Mouse (Mus musculus): ENCODE results near the gene Pdk2.

Gene Pdk2

GRCm38 (mm10) chr11:95026849-95027248, 14.3 kb downstream of the Pdk2 start:
- no peak for DNase-seq (ENCODE audit: low spot score in 2 of 2)

- no peak for DNase-seq (ENCODE audit: low spot score in 2 of 2)
Measured at GRCm38 (mm10) chr11:95026090-95026542, 15.0 kb downstream of the Pdk2 start.

GRCm38 (mm10) chr11:95025227-95026012, 15.7 kb downstream of the Pdk2 start:
- no peak for DNase-seq (ENCODE audit: low spot score in 2 of 2)

- no peak for DNase-seq (ENCODE audit: low spot score in 2 of 2)
Measured at GRCm38 (mm10) chr11:95024439-95025184, 16.5 kb downstream of the Pdk2 start.

DNA sequence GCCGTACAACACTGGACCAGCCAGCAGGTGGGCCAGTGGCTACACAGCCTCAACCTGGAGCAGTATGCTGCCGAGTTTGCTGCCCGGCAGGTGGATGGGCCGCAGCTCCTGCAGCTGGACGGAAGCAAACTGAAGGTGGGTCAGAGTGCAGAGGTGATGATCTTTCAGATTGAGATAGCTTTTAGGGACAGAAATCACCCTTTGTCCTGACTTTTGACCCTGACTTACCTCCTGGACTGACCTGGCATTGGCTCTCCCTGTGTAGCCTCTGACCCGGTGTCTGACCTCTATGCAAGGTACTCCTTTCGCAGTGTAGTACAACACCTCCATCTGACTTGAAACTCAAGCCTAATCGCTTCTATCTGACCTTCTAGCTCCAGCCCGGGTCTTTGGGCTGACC, 17.7 kb downstream of the Pdk2 start:
- no peak for DNase-seq (ENCODE audit: low spot score in 2 of 2)

DNA sequence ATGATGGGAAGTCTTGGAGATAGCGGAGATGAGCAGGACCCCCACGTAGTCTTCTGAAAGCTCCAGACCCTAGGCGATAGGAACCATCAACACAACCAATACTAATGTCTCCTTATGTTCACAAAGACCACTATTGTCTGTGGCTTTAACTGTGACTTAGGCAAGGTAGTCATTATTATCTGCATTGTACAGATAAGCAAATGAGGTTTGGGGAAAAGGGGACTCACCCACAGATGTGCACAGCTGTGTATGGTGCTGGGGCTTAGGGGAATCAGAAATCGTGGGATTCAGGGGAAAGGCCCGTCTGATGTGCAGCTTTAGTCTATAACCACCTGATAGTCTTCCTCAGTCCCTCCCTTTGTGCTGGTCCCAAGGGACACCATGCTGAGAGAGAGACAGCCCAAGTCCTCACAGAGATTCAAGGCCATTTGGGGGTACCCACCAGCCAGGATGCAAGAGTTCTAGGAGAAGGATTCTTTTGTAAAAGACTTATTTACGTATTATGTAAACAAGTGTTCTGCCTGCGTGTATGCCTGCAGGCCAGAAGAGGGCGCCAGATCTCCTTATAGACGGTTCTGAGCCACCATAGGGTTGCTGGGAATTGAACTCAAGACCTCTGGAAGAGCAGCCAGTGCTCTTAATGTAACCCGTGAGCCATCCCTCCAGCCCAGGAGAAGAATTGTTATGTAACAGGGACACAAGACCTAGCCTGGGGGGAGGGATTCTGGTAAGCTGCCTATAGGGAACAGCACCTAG, 18.7 kb downstream of the Pdk2 start:
- no peak for DNase-seq (ENCODE audit: low spot score in 2 of 2)

DNA sequence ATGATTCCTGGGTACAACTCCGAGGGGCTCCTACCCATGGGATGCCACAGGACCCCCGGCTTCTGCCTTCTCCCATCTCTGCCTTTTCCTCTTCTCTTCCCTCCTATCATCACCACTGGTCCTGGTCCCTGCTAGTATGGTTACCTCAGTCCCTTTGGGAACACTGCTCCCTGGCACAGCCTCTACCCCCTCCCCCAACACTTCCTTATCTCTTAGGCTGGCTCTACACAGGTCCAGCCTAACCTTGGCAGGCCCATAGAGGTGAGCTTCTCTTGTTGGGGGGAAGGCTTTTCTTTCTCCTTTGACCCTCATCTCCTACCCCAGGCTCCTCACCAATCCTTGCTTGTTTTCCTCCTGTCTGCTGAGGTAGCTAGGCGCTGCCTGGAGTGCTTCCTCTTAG, 25.7 kb downstream of the Pdk2 start:
- DNase-seq (ENCODE audit: low spot score in 2 of 2) = no peak

GRCm38 (mm10) chr11:95012487-95012886, 28.7 kb downstream of the Pdk2 start:
- no peak for DNase-seq (ENCODE audit: low spot score in 2 of 2)

DNA sequence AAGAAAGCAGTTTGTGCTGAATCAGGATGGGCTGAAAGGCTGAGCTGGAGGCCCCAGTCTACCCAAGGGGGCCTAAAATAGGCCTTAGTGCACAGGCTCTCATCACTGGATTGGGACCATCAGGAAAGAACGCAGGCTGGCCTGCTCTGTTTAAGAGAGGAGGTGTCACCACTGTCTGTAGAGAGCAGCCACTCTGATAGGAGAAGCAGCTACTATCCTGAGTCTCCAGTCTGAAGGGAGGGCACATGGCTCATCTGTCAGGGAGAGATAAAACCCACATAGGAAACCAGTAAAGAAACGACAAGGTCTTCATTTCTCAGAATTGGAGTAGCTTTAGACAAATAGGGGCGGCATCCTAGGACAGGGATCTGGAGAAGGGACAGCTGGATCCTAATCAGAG, 29.1 kb downstream of the Pdk2 start:
- DNase-seq (ENCODE audit: low spot score in 2 of 2) = peak; percentile 80 to 86

DNA sequence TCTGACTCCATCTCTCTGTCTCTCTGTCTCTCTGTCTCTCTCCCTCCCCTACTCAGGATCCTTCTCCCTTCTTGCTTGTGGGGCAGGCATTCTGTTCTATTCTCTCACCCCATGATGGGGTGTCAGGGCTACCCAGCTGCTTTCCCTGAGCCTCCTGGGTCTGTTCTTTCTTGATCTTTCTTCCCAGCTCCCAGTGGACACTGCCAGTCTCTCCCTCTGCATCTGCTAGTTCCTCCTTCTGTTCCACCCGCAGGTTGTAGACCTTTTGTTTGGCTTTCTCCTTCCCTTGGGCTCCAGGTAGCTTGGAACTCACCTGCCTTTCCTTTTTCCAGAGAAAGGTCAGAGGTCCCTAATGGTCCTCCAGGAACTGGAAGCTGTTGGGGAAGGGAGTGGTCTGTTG, 29.7 kb downstream of the Pdk2 start:
- DNase-seq (ENCODE audit: low spot score in 2 of 2) = no peak

- DNase-seq (ENCODE audit: low spot score in 2 of 2) = peak in 1 of 2 experiments; percentile 50
Measured at GRCm38 (mm10) chr11:95010841-95011403, 30.2 kb downstream of the Pdk2 start.

DNA sequence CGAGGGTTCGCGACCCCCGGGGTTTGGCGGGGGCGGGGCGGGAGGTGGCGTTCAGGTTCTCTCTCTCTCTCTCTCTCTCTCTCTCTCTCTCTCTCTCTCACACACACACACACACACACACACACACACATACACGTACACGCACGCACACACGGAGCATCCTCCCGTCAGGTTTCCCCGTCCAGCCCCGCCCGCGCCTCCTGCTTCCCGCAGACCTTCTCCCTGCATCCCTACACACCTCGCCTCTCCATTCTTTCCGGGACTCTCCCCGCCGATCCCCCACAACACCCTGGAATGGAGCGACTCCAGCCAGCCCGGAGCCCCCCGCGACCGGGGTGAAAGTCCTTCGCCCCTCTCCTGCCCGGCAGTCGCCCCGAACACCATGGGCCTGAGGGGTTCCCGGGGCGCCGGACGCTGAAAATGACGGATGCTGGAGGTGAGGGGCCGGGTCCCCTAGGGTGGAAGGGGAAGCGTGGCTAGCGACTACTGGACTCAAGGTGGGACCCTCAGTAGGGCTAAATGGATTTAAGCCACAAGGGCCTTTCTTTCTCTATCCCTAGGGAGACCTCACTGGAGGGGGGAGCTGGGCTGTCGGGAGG, 30.9 kb downstream of the Pdk2 start:
- peak; percentile 60 to 84 for DNase-seq (ENCODE audit: low spot score in 2 of 2)

DNA sequence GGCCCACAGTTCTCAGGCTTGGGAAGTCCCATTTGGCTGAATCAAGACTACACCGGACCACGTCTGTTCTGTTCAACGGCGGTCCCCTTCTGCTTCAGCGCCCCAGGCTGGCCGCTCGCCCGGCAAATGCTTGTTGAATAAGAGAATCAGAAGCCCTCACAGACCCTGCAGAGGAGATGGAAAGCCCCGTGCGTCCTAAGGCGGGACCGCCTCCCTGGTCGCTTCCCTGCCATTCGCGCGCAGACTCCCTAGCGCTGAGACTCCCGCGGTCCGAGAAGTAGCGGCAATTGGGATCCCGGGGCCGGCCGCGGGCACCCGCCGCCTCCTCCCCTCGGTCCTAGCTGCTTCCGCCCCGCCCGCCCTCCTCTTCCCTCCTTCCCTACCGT, 31.5 kb downstream of the Pdk2 start, which contains the start of gene Samd14:
Gene Samd14 (plus strand): TSS at position 251 of the 386 bp plus-strand sequence.
- peak; percentile 70 to 84 for DNase-seq (ENCODE audit: low spot score in 2 of 2)

DNA sequence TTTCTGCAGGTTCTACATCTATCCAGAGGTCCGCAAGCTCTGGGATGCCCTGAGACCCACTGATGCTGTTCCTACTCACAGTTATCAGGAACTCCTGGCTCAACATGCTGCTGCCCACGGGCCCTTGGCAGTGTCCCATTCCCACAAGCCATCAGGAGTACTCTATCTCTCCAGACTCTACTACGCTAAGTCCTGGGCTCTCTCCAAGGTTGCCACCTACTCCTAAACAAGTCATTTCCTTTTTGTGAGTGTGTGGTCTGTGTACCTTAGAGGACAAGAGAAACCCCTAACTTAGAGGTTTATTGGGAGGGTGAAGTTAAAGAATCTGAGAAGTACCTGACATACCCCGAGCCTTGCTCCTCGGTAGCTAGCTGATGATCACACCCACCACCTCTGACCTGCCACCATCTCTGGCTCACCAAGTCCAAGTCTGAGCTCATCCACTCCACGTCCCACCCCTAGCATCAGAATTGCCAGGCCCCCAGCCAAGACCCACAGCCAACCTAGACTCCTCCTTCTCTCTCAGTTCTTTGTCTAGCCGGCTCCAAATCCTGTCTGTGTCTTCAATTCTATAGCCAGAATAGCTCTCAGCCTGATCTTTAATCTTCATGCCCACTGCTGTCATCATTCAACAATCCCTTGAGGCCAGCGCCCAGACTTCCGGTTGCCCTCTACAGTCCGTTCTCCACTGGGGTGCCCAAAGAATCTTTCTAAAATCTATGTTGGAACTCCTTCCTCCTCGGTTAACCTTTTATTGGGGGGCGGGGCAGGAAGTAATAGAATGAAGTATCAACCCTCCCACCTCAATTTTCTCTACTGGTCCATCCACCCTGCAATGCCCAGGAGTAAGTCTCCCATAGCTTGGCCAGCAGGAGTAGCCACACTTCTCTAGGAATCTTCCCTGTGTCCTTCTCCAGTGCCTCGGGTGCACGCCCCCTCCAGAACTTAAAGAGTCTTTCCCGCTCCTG, 32.2 kb downstream of the Pdk2 start:
- peak in 1 of 2 experiments; percentile 53 for DNase-seq (ENCODE audit: low spot score in 2 of 2)

- no peak for DNase-seq (ENCODE audit: low spot score in 2 of 2)
Measured at GRCm38 (mm10) chr11:95007418-95007817, 33.7 kb downstream of the Pdk2 start.

- peak; percentile 84 to 92 for DNase-seq (ENCODE audit: low spot score in 2 of 2)
Measured at GRCm38 (mm10) chr11:95006525-95007219, 34.5 kb downstream of the Pdk2 start.

GRCm38 (mm10) chr11:95006038-95006437, 35.1 kb downstream of the Pdk2 start:
- peak in 1 of 2 experiments; percentile 30 for DNase-seq (ENCODE audit: low spot score in 2 of 2)

- no peak for DNase-seq (ENCODE audit: low spot score in 2 of 2)
Measured at GRCm38 (mm10) chr11:95004937-95005198, 36.3 kb downstream of the Pdk2 start.

DNA sequence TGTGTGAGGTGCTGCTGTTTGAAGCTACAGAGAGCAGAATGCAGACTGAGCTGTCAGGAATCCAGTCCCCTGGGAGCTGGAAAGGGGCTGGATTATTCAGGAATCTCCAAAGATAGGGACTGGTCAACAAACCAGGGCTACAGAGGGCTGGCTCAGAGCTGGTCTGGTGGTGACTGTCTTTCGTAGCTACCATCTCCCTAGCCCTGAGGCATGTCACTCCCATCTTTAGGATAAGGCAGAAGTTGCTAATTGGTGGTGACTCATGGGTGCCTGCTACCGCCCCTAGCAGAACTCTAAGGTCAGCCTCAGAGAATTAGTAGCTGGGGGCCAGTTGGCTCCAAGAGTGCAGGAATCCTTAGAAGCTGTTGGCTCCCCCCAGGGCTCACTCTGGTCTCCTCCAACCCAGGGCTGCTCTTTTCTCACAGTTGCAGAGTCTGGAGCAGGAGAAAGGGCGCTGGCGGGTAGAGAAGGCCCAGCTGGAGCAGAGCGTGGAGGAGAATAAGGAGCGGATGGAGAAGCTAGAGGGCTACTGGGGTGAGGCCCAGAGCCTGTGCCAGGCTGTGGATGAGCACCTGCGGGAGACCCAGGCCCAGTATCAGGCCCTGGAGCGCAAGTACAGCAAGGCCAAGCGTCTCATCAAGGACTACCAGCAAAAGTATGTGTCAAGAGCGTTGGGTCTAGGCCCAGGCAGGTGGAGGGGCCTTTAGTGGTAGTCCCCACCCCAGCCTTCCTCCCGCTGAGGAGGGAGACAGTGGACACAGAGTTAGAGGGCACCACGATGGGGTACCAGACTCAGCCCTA, 36.8 kb downstream of the Pdk2 start:
- DNase-seq (ENCODE audit: low spot score in 2 of 2) = no peak

Measured in spleen, postnatal 4 days (tissue).